Mouse (Mus musculus) forebrain, embryonic 12.5 days (tissue): Measurements from ENCODE around the gene Fryl. TPM values are rescaled to one million over a fixed set of nuclear protein-coding genes. Genes with fewer than 3 reads are reported as not detected.
A peak's percentile ranks its signal among the peaks of the same experiment; 100 is the strongest.

Source experiments
- ATAC-seq: fragments of 200-750 bp; cut with Nextera tagmentation; 2 replicates; pipeline ENCODE4 v1.8.0; 2017; ENCODE audit warnings: moderate TSS enrichment; ENCODE audit not compliant: low FRiP score
- H3K27ac ChIP-seq: fragments of 300-500 bp; sonication (generic); 2 replicates; pipeline ENCODE4 v1.5.1; 2016; ENCODE audit warnings: mild to moderate bottlenecking
- H3K27me3 ChIP-seq: fragments of 300-500 bp; sonication (generic); 2 replicates; pipeline ENCODE4 v1.6.1; 2016; ENCODE audit warnings: mild to moderate bottlenecking
- H3K36me3 ChIP-seq: fragments of 300-500 bp; sonication (generic); replicated peaks from 2 replicates; pipeline ENCODE4 v1.6.1; 2016; ENCODE audit warnings: mild to moderate bottlenecking
- H3K4me1 ChIP-seq: fragments of 300-500 bp; sonication (generic); 2 replicates; pipeline ENCODE4 v1.6.1; 2016
- H3K4me2 ChIP-seq: fragments of 300-500 bp; sonication (generic); 2 replicates; pipeline ENCODE4 v1.6.1; 2016; ENCODE audit warnings: mild to moderate bottlenecking, moderate library complexity
- H3K4me3 ChIP-seq: fragments of 300-500 bp; sonication (generic); replicated peaks from 2 replicates; pipeline ENCODE4 v1.5.1; 2016; ENCODE audit warnings: mild to moderate bottlenecking
- H3K9ac ChIP-seq: fragments of 300-500 bp; sonication (generic); 2 replicates; pipeline ENCODE4 v1.6.1; 2016; ENCODE audit warnings: mild to moderate bottlenecking
- H3K9me3 ChIP-seq: fragments of 300-500 bp; sonication (generic); 2 replicates; pipeline ENCODE4 v1.6.1; 2016
- whole genome bisulfite sequencing: fragments of 180-500 bp; shearing (Covaris S2); methylation state at CpG from one replicate; pipeline ENCODE4 v1.1.7; 2016; 5-methylcytosine and 5-hydroxymethylcytosine counted together
- polyA plus RNA-seq: library from polyadenylated mRNA; unstranded; fragments of >200 nt; fragmentation: Nextera tagmentation; extraction: Ambion mirVana; gene quantifications from 2 replicates; pipeline ENCODE4 v1.2.1, GENCODE M21; 2016

The Fryl gene
- polyA plus RNA-seq, result 49.7 and 53.4 TPM in 2 replicates

GRCm38 (mm10) chr5:73256352-73257065, at the start of gene Fryl:
TSS of gene Fryl (minus strand) at chr5:73256619.
- peak within 1 kb of the TSS; percentile 94 for H3K9ac ChIP-seq
- peaks cover 15% of the 10 kb centered on the region for H3K4me1 ChIP-seq
- H3K27me3 ChIP-seq, result peaks cover 7% of the 10 kb centered on the region; the same call in 1 of the 2 replicates
- H3K36me3 ChIP-seq, result no peaks in the 10 kb centered on the region
- under 1% methylated on average over 44 of the region's 44 CpGs for WGBS
- H3K27ac ChIP-seq, result peak within 1 kb of the TSS; percentile 97
- peak within 1 kb of the TSS; percentile 72 for H3K4me2 ChIP-seq
- peak within 1 kb of the TSS; percentile 91 for H3K4me3 ChIP-seq
- H3K9me3 ChIP-seq, result no peaks in the 10 kb centered on the region
- peak; percentile 99 for ATAC-seq

GRCm38 (mm10) chr5:73304507-73304906, 48.1 kb upstream of the Fryl start:
- ATAC-seq, result no peak
- H3K36me3 ChIP-seq, result peaks cover 73% of the 10 kb centered on the region
- no peaks in the 10 kb centered on the region for H3K4me1 ChIP-seq
- no peaks in the 10 kb centered on the region for H3K27me3 ChIP-seq
- H3K27ac ChIP-seq, result no peak overlapping the region
- 92% methylated on average over 12 of the region's 12 CpGs for WGBS
- H3K9me3 ChIP-seq, result no peaks in the 10 kb centered on the region
- no peak overlapping the region for H3K9ac ChIP-seq
- H3K4me3 ChIP-seq, result no peak overlapping the region
- H3K4me2 ChIP-seq, result no peak overlapping the region

- no peaks in the 10 kb centered on the region for H3K27me3 ChIP-seq
- no peak for ATAC-seq
- no peak overlapping the region for H3K9ac ChIP-seq
- H3K27ac ChIP-seq, result no peak overlapping the region
- H3K4me3 ChIP-seq, result no peak overlapping the region
- 90% methylated on average over 7 of the region's 7 CpGs for WGBS
- H3K9me3 ChIP-seq, result no peaks in the 10 kb centered on the region
- no peak overlapping the region for H3K4me2 ChIP-seq
- no peaks in the 10 kb centered on the region for H3K4me1 ChIP-seq
- H3K36me3 ChIP-seq, result peaks cover 61% of the 10 kb centered on the region
Measured at GRCm38 (mm10) chr5:73301601-73302307, 45.3 kb upstream of the Fryl start.

- peaks cover 34% of the 10 kb centered on the region for H3K36me3 ChIP-seq
- no peak overlapping the region for H3K9ac ChIP-seq
- H3K27me3 ChIP-seq, result no peaks in the 10 kb centered on the region
- WGBS, result 83% methylated on average over 4 of the region's 4 CpGs
- H3K9me3 ChIP-seq, result no peaks in the 10 kb centered on the region
- H3K4me1 ChIP-seq, result peaks cover 8% of the 10 kb centered on the region
- no peak for ATAC-seq
- no peak overlapping the region for H3K27ac ChIP-seq
- no peak overlapping the region for H3K4me3 ChIP-seq
- no peak overlapping the region for H3K4me2 ChIP-seq
Measured at GRCm38 (mm10) chr5:73295916-73296315, 39.5 kb upstream of the Fryl start.

GRCm38 (mm10) chr5:73295016-73295415, 38.6 kb upstream of the Fryl start:
- Histone ChIP-seq H3K27me3 (no peaks in the 10 kb centered on the region), H3K4me2 (no peak overlapping the region), H3K4me1 (peaks cover 8% of the 10 kb centered on the region), H3K9ac (no peak overlapping the region), H3K9me3 (no peaks in the 10 kb centered on the region), H3K27ac (no peak overlapping the region), H3K4me3 (no peak overlapping the region), H3K36me3 (peaks cover 27% of the 10 kb centered on the region)
- no peak for ATAC-seq
- 95% methylated on average over 7 of the region's 7 CpGs for WGBS

GRCm38 (mm10) chr5:73293458-73293827, 37.0 kb upstream of the Fryl start:
- WGBS, result 15% methylated on average over 8 of the region's 8 CpGs
- ATAC-seq, result no peak
- H3K9ac ChIP-seq, result peak overlapping the region; percentile 85
- no peaks in the 10 kb centered on the region for H3K9me3 ChIP-seq
- peak overlapping the region; percentile 73 for H3K4me2 ChIP-seq
- H3K27me3 ChIP-seq, result no peaks in the 10 kb centered on the region
- peaks cover 25% of the 10 kb centered on the region for H3K36me3 ChIP-seq
- H3K4me3 ChIP-seq, result peak overlapping the region; percentile 90
- H3K27ac ChIP-seq, result no peak overlapping the region
- H3K4me1 ChIP-seq, result peaks cover 8% of the 10 kb centered on the region

GRCm38 (mm10) chr5:73292502-73293457, 36.4 kb upstream of the Fryl start, which contains the start of gene Ociad1:
TSS of gene Ociad1 (plus strand) at chr5:73292784.
- peak within 1 kb of the TSS; percentile 90 for H3K4me3 ChIP-seq
- under 1% methylated on average over 53 of the region's 58 CpGs for WGBS

GRCm38 (mm10) chr5:73289900-73290299, 33.5 kb upstream of the Fryl start:
- ATAC-seq, result no peak
- H3K9ac ChIP-seq, result no peak overlapping the region
- H3K9me3 ChIP-seq, result no peaks in the 10 kb centered on the region
- 59% methylated on average over 2 of the region's 2 CpGs for WGBS
- peaks cover 2% of the 10 kb centered on the region; the same call in 1 of the 2 replicates for H3K36me3 ChIP-seq
- H3K4me3 ChIP-seq, result no peak overlapping the region
- H3K27me3 ChIP-seq, result no peaks in the 10 kb centered on the region
- H3K4me1 ChIP-seq, result peaks cover 8% of the 10 kb centered on the region
- H3K27ac ChIP-seq, result no peak overlapping the region
- H3K4me2 ChIP-seq, result no peak overlapping the region

More at GRCm38 (mm10) chr5:73292502-73293457, 36.4 kb upstream of the Fryl start, which contains the start of gene Ociad1:
- ATAC-seq, result peak; percentile 99
- peaks cover 8% of the 10 kb centered on the region for H3K4me1 ChIP-seq
- peak within 1 kb of the TSS; percentile 73 for H3K4me2 ChIP-seq
- peaks cover 22% of the 10 kb centered on the region for H3K36me3 ChIP-seq
- peak within 1 kb of the TSS; percentile 85 for H3K27ac ChIP-seq
- peak within 1 kb of the TSS; percentile 85 for H3K9ac ChIP-seq
- no peaks in the 10 kb centered on the region for H3K27me3 ChIP-seq
- H3K9me3 ChIP-seq, result no peaks in the 10 kb centered on the region

GRCm38 (mm10) chr5:73286603-73287002, 30.2 kb upstream of the Fryl start:
- Histone ChIP-seq H3K27me3 (no peaks in the 10 kb centered on the region), H3K9ac (no peak overlapping the region), H3K36me3 (no peaks in the 10 kb centered on the region), H3K4me1 (no peaks in the 10 kb centered on the region), H3K4me2 (no peak overlapping the region), H3K27ac (no peak overlapping the region), H3K4me3 (no peak overlapping the region), H3K9me3 (no peaks in the 10 kb centered on the region)
- no peak for ATAC-seq
- WGBS, result 84% methylated on average over 5 of the region's 5 CpGs

- WGBS, result 87% methylated on average over 3 of the region's 3 CpGs
Measured at GRCm38 (mm10) chr5:73285470-73285978, 29.1 kb upstream of the Fryl start.

GRCm38 (mm10) chr5:73284046-73284445, 27.6 kb upstream of the Fryl start:
- no peak overlapping the region for H3K4me2 ChIP-seq
- no peak overlapping the region for H3K4me3 ChIP-seq
- ATAC-seq, result no peak
- H3K9ac ChIP-seq, result no peak overlapping the region
- no peaks in the 10 kb centered on the region for H3K36me3 ChIP-seq
- peaks cover 7% of the 10 kb centered on the region for H3K4me1 ChIP-seq
- H3K27me3 ChIP-seq, result no peaks in the 10 kb centered on the region
- H3K9me3 ChIP-seq, result no peaks in the 10 kb centered on the region
- H3K27ac ChIP-seq, result no peak overlapping the region

More at GRCm38 (mm10) chr5:73285470-73285978, 29.1 kb upstream of the Fryl start:
- no peak overlapping the region for H3K4me3 ChIP-seq
- H3K4me1 ChIP-seq, result no peaks in the 10 kb centered on the region
- H3K27ac ChIP-seq, result no peak overlapping the region
- H3K9ac ChIP-seq, result no peak overlapping the region
- no peak overlapping the region for H3K4me2 ChIP-seq
- no peak for ATAC-seq
- H3K36me3 ChIP-seq, result no peaks in the 10 kb centered on the region
- no peaks in the 10 kb centered on the region for H3K27me3 ChIP-seq
- no peaks in the 10 kb centered on the region for H3K9me3 ChIP-seq

- H3K36me3 ChIP-seq, result no peaks in the 10 kb centered on the region
- ATAC-seq, result no peak
- H3K9ac ChIP-seq, result no peak overlapping the region
- H3K4me3 ChIP-seq, result no peak overlapping the region
- H3K9me3 ChIP-seq, result no peaks in the 10 kb centered on the region
- no peak overlapping the region for H3K4me2 ChIP-seq
- WGBS, result 77% methylated on average over 4 of the region's 4 CpGs
- no peak overlapping the region for H3K27ac ChIP-seq
- H3K4me1 ChIP-seq, result peaks cover 7% of the 10 kb centered on the region
- no peaks in the 10 kb centered on the region for H3K27me3 ChIP-seq
Measured at GRCm38 (mm10) chr5:73280567-73280850, 24.1 kb upstream of the Fryl start.
